8 mouse cellular contexts compared by ENCODE assay signal in genomic region chr11:78163045-78163444, GRCm38 (mm10). TPM values are rescaled to one million over a fixed set of nuclear protein-coding genes. Genes with fewer than 3 reads are reported as not detected.
A peak's percentile ranks its signal among the peaks of the same experiment; 100 is the strongest.
DNase-seq lines count a peak whose midpoint lies in the region; ATAC-seq and TF ChIP-seq lines count a peak whose summit lies in the region.

No protein-coding gene starts in this region.

- peak overlapping the region; percentile 98 for H3K9ac ChIP-seq in liver, adult 2 months (ENCODE audit: low read depth, low read length)
- peak overlapping the region; percentile 88 for H3K9ac ChIP-seq in intestine, postnatal 0 days (ENCODE audit: low read depth, low read length)
- peak overlapping the region; percentile 100 for H3K9ac ChIP-seq in neural tube, embryonic 12.5 days

- WGBS in liver, adult 2 months = 75% methylated on average over 2 of the region's 2 CpGs
- 72% methylated on average over 2 of the region's 2 CpGs for whole genome bisulfite sequencing in intestine, postnatal 0 days
- 77% methylated on average over 2 of the region's 2 CpGs for WGBS in neural tube, embryonic 12.5 days

- no peaks in the 10 kb centered on the region for H3K9me3 ChIP-seq in intestine, postnatal 0 days (ENCODE audit: control insufficient read depth)
- H3K9me3 ChIP-seq in neural tube, embryonic 12.5 days = no peaks in the 10 kb centered on the region

- peaks cover 8% of the 10 kb centered on the region for H3K36me3 ChIP-seq in liver, adult 2 months (ENCODE audit: control insufficient read depth, insufficient read depth, low read length)
- H3K36me3 ChIP-seq in intestine, postnatal 0 days (ENCODE audit: control insufficient read depth, insufficient read depth) = peaks cover 38% of the 10 kb centered on the region
- H3K36me3 ChIP-seq in neural tube, embryonic 12.5 days = peaks cover 48% of the 10 kb centered on the region

- peak overlapping the region; percentile 89 for H3K4me2 ChIP-seq in intestine, postnatal 0 days (replicated peaks; ENCODE audit: low read depth)
- peak overlapping the region; percentile 78 for H3K4me2 ChIP-seq in neural tube, embryonic 12.5 days (replicated peaks)

- TF ChIP-seq POLR2A in liver, adult 2 months (IDR thresholded peaks at IDR 0.05; ENCODE audit: extremely low read depth, insufficient read depth, low read length) = no peak
- no peak for TF ChIP-seq POLR2A in embryonic fibroblast, embryonic 13.5 days (IDR thresholded peaks at IDR 0.05; ENCODE audit: low read depth, low read length)

- no peaks in the 10 kb centered on the region for H3K27me3 ChIP-seq in liver, adult 2 months (ENCODE audit: control insufficient read depth, insufficient read depth, low read length)
- H3K27me3 ChIP-seq in intestine, postnatal 0 days (replicated peaks; ENCODE audit: control insufficient read depth, insufficient read depth, low read length) = no peaks in the 10 kb centered on the region
- H3K27me3 ChIP-seq in neural tube, embryonic 12.5 days (replicated peaks) = no peaks in the 10 kb centered on the region

- peaks cover 41% of the 10 kb centered on the region; the same call in 1 of the 2 replicates for H3K79me2 ChIP-seq in liver, adult 2 months (ENCODE audit: control insufficient read depth, insufficient read depth, low read length)

- no peak for DNase-seq in liver, adult 2 months (ENCODE audit: extremely low read depth, low read depth, low spot score)
- DNase-seq in liver = no peak
- no peak for DNase-seq in adrenal gland, postnatal 36 days
- no peak for DNase-seq in frontal cortex, adult 2 months (ENCODE audit: extremely low spot score in 1 of 2, low spot score in 1 of 2)
- DNase-seq in kidney, postnatal 25 days = no peak

- H3K4me3 ChIP-seq in liver, adult 2 months (ENCODE audit: insufficient read depth, low read depth, low read length) = no peak overlapping the region
- H3K4me3 ChIP-seq in embryonic fibroblast, embryonic 13.5 days (ENCODE audit: insufficient read depth, low read length) = peak overlapping the region; percentile 81
- peak overlapping the region; percentile 88; the same call in 1 of the 2 replicates for H3K4me3 ChIP-seq in intestine, postnatal 0 days (ENCODE audit: low read depth, low read length)
- H3K4me3 ChIP-seq in neural tube, embryonic 12.5 days = peak overlapping the region; percentile 99

- no peak for TF ChIP-seq CTCF in liver, adult 2 months (IDR thresholded peaks at IDR 0.05; ENCODE audit: low read depth, low read length)
- no peak for TF ChIP-seq CTCF in embryonic fibroblast, embryonic 13.5 days (IDR thresholded peaks at IDR 0.05; ENCODE audit: borderline replicate concordance, insufficient read depth, low read length)
- no peak for TF ChIP-seq CTCF in intestine, postnatal 0 days (IDR thresholded peaks at IDR 0.05; ENCODE audit: low read depth)

- H3K27ac ChIP-seq in liver, adult 2 months (replicated peaks; ENCODE audit: insufficient read depth, low read depth, low read length) = peak overlapping the region; percentile 98; the same call in 1 of the 2 replicates
- H3K27ac ChIP-seq in embryonic fibroblast, embryonic 13.5 days (ENCODE audit: insufficient read depth, low read length) = peak overlapping the region; percentile 9; the same call in 1 of the 2 replicates
- H3K27ac ChIP-seq in intestine, postnatal 0 days (ENCODE audit: low read depth, low read length) = peak overlapping the region; percentile 97; the same call in 1 of the 2 replicates
- peak overlapping the region; percentile 92; the same call in 1 of the 2 replicates for H3K27ac ChIP-seq in neural tube, embryonic 12.5 days

- peaks cover 23% of the 10 kb centered on the region for H3K4me1 ChIP-seq in liver, adult 2 months (ENCODE audit: control insufficient read depth, insufficient read depth, low read length)
- H3K4me1 ChIP-seq in embryonic fibroblast, embryonic 13.5 days (ENCODE audit: control insufficient read depth, insufficient read depth, low read length) = peaks cover 14% of the 10 kb centered on the region
- peaks cover 14% of the 10 kb centered on the region; the same call in 1 of the 2 replicates for H3K4me1 ChIP-seq in intestine, postnatal 0 days (replicated peaks; ENCODE audit: control insufficient read depth, insufficient read depth, low read length)
- peaks cover 36% of the 10 kb centered on the region for H3K4me1 ChIP-seq in neural tube, embryonic 12.5 days

- no peak for ATAC-seq in intestine, postnatal 0 days
- ATAC-seq in neural tube, embryonic 12.5 days (ENCODE audit: low FRiP score, low read depth) = no peak

RNA-seq across cellular contexts. Expression of gene Traf4, which starts 2.3 kb away (rescaled TPM):
- total RNA-seq in liver, adult 2 months (2014; rRNA removed) = 8.8 and 11.1 TPM in 2 replicates
- 69.0 and 73.5 TPM in 2 replicates for polyA plus RNA-seq in liver, adult 2 months (2012; rRNA removed)
- polyA plus RNA-seq in embryonic fibroblast, embryonic 13.5 days (2011; ENCODE audit: insufficient read length, low read depth, missing spikeins) = 40.5 and 45.1 TPM in 2 replicates
- 30.8 and 30.9 TPM in 2 replicates for polyA plus RNA-seq in intestine, postnatal 0 days (2015; fragmentation: Nextera tagmentation; extraction: Ambion mirVana)
- 153 and 174 TPM in 2 replicates for polyA plus RNA-seq in neural tube, embryonic 12.5 days (2016; fragmentation: Nextera tagmentation; extraction: Ambion mirVana)
- 10 to 100 TPM; 24.8 to 38.0 TPM for total RNA-seq in adrenal gland, postnatal 36 days (2021)
- polyA plus RNA-seq in frontal cortex, adult 2 months (2012; rRNA removed) = 21.3 and 22.0 TPM in 2 replicates

RNA-seq across cellular contexts. Expression of gene Nek8, which starts 13.4 kb away (rescaled TPM):
- 4.1 and 5.2 TPM in 2 replicates for total RNA-seq in liver, adult 2 months (2014; rRNA removed)
- polyA plus RNA-seq in liver, adult 2 months (2012; rRNA removed) = 5.2 and 7.2 TPM in 2 replicates
- 12.0 and 17.9 TPM in 2 replicates for polyA plus RNA-seq in embryonic fibroblast, embryonic 13.5 days (2011; ENCODE audit: insufficient read length, low read depth, missing spikeins)
- polyA plus RNA-seq in intestine, postnatal 0 days (2015; fragmentation: Nextera tagmentation; extraction: Ambion mirVana) = 5.7 and 5.8 TPM in 2 replicates
- 10.2 and 11.1 TPM in 2 replicates for polyA plus RNA-seq in neural tube, embryonic 12.5 days (2016; fragmentation: Nextera tagmentation; extraction: Ambion mirVana)
- total RNA-seq in adrenal gland, postnatal 36 days (2021) = 10 to 100 TPM; 10.5 to 11.3 TPM
- polyA plus RNA-seq in frontal cortex, adult 2 months (2012; rRNA removed) = 5.7 and 7.1 TPM in 2 replicates

RNA-seq across cellular contexts. Expression of gene Tlcd1, which starts 13.5 kb away (rescaled TPM):
- 44.8 and 50.7 TPM in 2 replicates for total RNA-seq in liver, adult 2 months (2014; rRNA removed)
- 46.6 and 61.5 TPM in 2 replicates for polyA plus RNA-seq in liver, adult 2 months (2012; rRNA removed)
- 13.6 and 15.3 TPM in 2 replicates for polyA plus RNA-seq in embryonic fibroblast, embryonic 13.5 days (2011; ENCODE audit: insufficient read length, low read depth, missing spikeins)
- 14.1 and 16.1 TPM in 2 replicates for polyA plus RNA-seq in intestine, postnatal 0 days (2015; fragmentation: Nextera tagmentation; extraction: Ambion mirVana)
- polyA plus RNA-seq in neural tube, embryonic 12.5 days (2016; fragmentation: Nextera tagmentation; extraction: Ambion mirVana) = 8.2 and 10.5 TPM in 2 replicates
- total RNA-seq in adrenal gland, postnatal 36 days (2021) = 10 to 100 TPM; 41.5 to 88.1 TPM
- polyA plus RNA-seq in frontal cortex, adult 2 months (2012; rRNA removed) = 74.4 and 74.7 TPM in 2 replicates

RNA-seq across cellular contexts. Expression of gene Rpl23a, which starts 20.3 kb away (rescaled TPM):
- 318 and 352 TPM in 2 replicates for total RNA-seq in liver, adult 2 months (2014; rRNA removed)
- polyA plus RNA-seq in liver, adult 2 months (2012; rRNA removed) = 88.5 and 110 TPM in 2 replicates
- polyA plus RNA-seq in embryonic fibroblast, embryonic 13.5 days (2011; ENCODE audit: insufficient read length, low read depth, missing spikeins) = 2,180 and 2,276 TPM in 2 replicates
- polyA plus RNA-seq in intestine, postnatal 0 days (2015; fragmentation: Nextera tagmentation; extraction: Ambion mirVana) = 762 and 768 TPM in 2 replicates
- polyA plus RNA-seq in neural tube, embryonic 12.5 days (2016; fragmentation: Nextera tagmentation; extraction: Ambion mirVana) = 895 and 982 TPM in 2 replicates
- total RNA-seq in adrenal gland, postnatal 36 days (2021) = 1,000 to 10,000 TPM; 1,640 to 1,911 TPM
- polyA plus RNA-seq in frontal cortex, adult 2 months (2012; rRNA removed) = 1,050 and 1,099 TPM in 2 replicates

RNA-seq across cellular contexts. Expression of gene Rab34, which starts 25.2 kb away (rescaled TPM):
- 2.6 and 2.8 TPM in 2 replicates for total RNA-seq in liver, adult 2 months (2014; rRNA removed)
- 5.2 and 5.3 TPM in 2 replicates for polyA plus RNA-seq in liver, adult 2 months (2012; rRNA removed)
- 112 and 127 TPM in 2 replicates for polyA plus RNA-seq in embryonic fibroblast, embryonic 13.5 days (2011; ENCODE audit: insufficient read length, low read depth, missing spikeins)
- polyA plus RNA-seq in intestine, postnatal 0 days (2015; fragmentation: Nextera tagmentation; extraction: Ambion mirVana) = 33.9 and 35.4 TPM in 2 replicates
- 71.0 and 76.5 TPM in 2 replicates for polyA plus RNA-seq in neural tube, embryonic 12.5 days (2016; fragmentation: Nextera tagmentation; extraction: Ambion mirVana)
- total RNA-seq in adrenal gland, postnatal 36 days (2021) = 10 to 100 TPM; 85.9 to 89.9 TPM
- 62.3 and 68.1 TPM in 2 replicates for polyA plus RNA-seq in frontal cortex, adult 2 months (2012; rRNA removed)

Comparison
In these comparisons a context has a peak if more than half of its experiments do, and no peak if none do; other contexts are left out.
1. H3K27ac ChIP-seq: peak in every context shown above with its lines; median percentile 98 in liver, adult 2 months; 97 in intestine, postnatal 0 days; 92 in neural tube, embryonic 12.5 days; 9 in embryonic fibroblast, embryonic 13.5 days.